Mouse (Mus musculus): ENCODE measurements at regions not wholly inside any gene's neighbourhood (a gene's known extent, or its start where the extent isn't known, plus 50 kb on each side); places are given as distances from the start of the nearest gene placed in this dataset.
"Not testable (repeated sequence)": the region's sequence is repeated elsewhere in the genome, so short reads cannot be mapped to it uniquely, and the experiment has no call there.

DNA sequence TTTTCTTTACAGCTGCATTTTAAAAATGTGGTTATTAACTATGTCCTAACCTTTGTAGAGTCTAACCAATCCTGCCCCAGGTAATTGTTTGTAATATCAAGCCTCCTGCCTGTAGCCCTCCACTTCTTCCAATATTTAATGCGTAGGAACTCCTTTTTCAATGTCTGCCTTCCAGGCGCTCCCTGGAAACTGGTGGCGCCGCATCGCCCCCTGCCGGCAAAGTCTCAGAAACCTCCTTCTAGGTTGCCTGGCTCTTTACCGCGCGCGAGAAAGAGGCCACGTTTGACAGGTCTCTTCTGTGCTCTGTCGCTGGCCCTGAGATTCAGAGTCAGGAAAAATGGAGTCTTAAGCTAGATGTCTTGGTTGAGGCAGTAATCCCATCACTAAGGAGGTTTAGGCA is 542.8 kb downstream of the Zfp704 start:
- no peak overlapping the region for H3K4me2 ChIP-seq (ENCODE audit: low read depth, low read length)
- no peaks in the 10 kb centered on the region for H3K9me3 ChIP-seq (ENCODE audit: low read length)
- no peaks in the 10 kb centered on the region for H3K36me3 ChIP-seq (ENCODE audit: insufficient read depth, low read length)
- H3K4me1 ChIP-seq (ENCODE audit: insufficient read depth, low read length), result no peaks in the 10 kb centered on the region
- H3K27ac ChIP-seq, result no peak overlapping the region
- TF ChIP-seq CTCF (IDR thresholded peaks at IDR 0.05; ENCODE audit: low read depth), result peak; percentile 84
- DNase-seq (ENCODE audit: low spot score), result peak; percentile 81
- ATAC-seq, result peak; percentile 77
- WGBS, result 2% methylated on average over 12 of the region's 12 CpGs
- H3K9ac ChIP-seq (replicated peaks; ENCODE audit: low read length), result no peak overlapping the region
- H3K4me3 ChIP-seq (ENCODE audit: low read length), result no peak overlapping the region
- no peaks in the 10 kb centered on the region for H3K27me3 ChIP-seq (ENCODE audit: insufficient read depth, low read length)

DNA sequence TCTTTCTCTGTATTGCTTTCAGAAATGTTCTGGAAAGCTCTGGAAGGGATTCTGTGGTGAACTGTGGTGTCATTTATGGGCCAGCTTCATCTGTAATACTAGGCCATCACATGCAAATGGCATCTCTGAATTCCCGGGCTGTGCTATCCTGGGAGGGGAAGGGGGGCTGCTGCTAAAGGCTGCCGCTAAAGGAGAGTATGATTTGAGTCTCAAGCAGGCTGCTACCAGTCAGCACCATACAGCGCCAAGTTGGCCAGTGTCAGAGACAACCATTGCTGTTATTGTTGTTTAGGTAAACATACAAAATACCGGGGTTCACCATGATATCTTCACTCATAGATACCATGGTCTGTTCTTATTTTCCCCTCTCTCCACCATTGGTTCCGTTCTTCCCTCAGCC is 543.5 kb downstream of the Zfp704 start:
- Histone ChIP-seq H3K36me3 (ENCODE audit: insufficient read depth, low read length) (no peaks in the 10 kb centered on the region), H3K4me1 (ENCODE audit: insufficient read depth, low read length) (no peaks in the 10 kb centered on the region), H3K4me3 (ENCODE audit: low read length) (no peak overlapping the region), H3K9me3 (ENCODE audit: low read length) (no peaks in the 10 kb centered on the region), H3K27ac (no peak overlapping the region), H3K27me3 (ENCODE audit: insufficient read depth, low read length) (no peaks in the 10 kb centered on the region), H3K9ac (replicated peaks; ENCODE audit: low read length) (no peak overlapping the region), H3K4me2 (ENCODE audit: low read depth, low read length) (no peak overlapping the region)
- WGBS, result 73% methylated on average over 5 of the region's 5 CpGs
- no peak for ATAC-seq
- TF ChIP-seq CTCF (IDR thresholded peaks at IDR 0.05; ENCODE audit: low read depth), result no peak
- DNase-seq (ENCODE audit: low spot score), result no peak

DNA sequence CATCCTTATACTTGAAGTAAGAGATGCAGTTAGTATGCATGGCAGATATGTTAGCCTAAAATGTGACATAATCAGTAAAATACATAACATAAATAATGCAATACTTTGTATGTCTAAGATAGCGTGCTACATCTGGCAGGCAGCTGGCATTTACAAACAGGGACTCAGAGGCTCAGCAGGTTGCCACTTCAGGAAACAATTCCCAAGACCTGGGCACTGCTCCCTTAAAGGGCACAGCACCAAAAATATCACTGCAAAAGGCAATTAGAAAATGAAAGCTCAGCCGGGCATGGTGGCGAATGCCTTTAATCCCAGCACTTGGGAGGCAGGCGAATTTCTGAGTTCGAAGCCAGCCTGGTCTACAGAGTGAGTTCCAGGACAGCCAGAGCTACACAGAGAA is 544.0 kb downstream of the Zfp704 start:
- Histone ChIP-seq H3K9me3 (ENCODE audit: low read length) (no peaks in the 10 kb centered on the region), H3K9ac (replicated peaks; ENCODE audit: low read length) (no peak overlapping the region), H3K4me2 (ENCODE audit: low read depth, low read length) (no peak overlapping the region), H3K36me3 (ENCODE audit: insufficient read depth, low read length) (no peaks in the 10 kb centered on the region), H3K27me3 (ENCODE audit: insufficient read depth, low read length) (no peaks in the 10 kb centered on the region), H3K4me3 (ENCODE audit: low read length) (no peak overlapping the region), H3K4me1 (ENCODE audit: insufficient read depth, low read length) (no peaks in the 10 kb centered on the region), H3K27ac (no peak overlapping the region)
- ATAC-seq, result no peak
- no peak for TF ChIP-seq CTCF (IDR thresholded peaks at IDR 0.05; ENCODE audit: low read depth)
- DNase-seq (ENCODE audit: low spot score), result peak; percentile 15
- WGBS, result 67% methylated on average over 5 of the region's 5 CpGs

GRCm38 (mm10) chr3:9064266-9065031 is 545.4 kb downstream of the Zfp704 start:
- H3K9me3 ChIP-seq (ENCODE audit: low read length), result no peaks in the 10 kb centered on the region
- peak; percentile 68 for TF ChIP-seq CTCF (IDR thresholded peaks at IDR 0.05; ENCODE audit: low read depth)
- H3K36me3 ChIP-seq (ENCODE audit: insufficient read depth, low read length), result no peaks in the 10 kb centered on the region
- H3K4me3 ChIP-seq (ENCODE audit: low read length), result no peak overlapping the region
- H3K27ac ChIP-seq, result no peak overlapping the region
- no peak overlapping the region for H3K9ac ChIP-seq (replicated peaks; ENCODE audit: low read length)
- ATAC-seq, result peak; percentile 45
- no peak overlapping the region for H3K4me2 ChIP-seq (ENCODE audit: low read depth, low read length)
- H3K27me3 ChIP-seq (ENCODE audit: insufficient read depth, low read length), result no peaks in the 10 kb centered on the region
- WGBS, result 40% methylated on average over 15 of the region's 15 CpGs
- peak; percentile 69 for DNase-seq (ENCODE audit: low spot score)
- no peaks in the 10 kb centered on the region for H3K4me1 ChIP-seq (ENCODE audit: insufficient read depth, low read length)

GRCm38 (mm10) chr3:9063662-9064061 is 546.2 kb downstream of the Zfp704 start:
- Histone ChIP-seq H3K27me3 (ENCODE audit: insufficient read depth, low read length) (no peaks in the 10 kb centered on the region), H3K4me3 (ENCODE audit: low read length) (no peak overlapping the region), H3K9me3 (ENCODE audit: low read length) (no peaks in the 10 kb centered on the region), H3K4me2 (ENCODE audit: low read depth, low read length) (no peak overlapping the region), H3K27ac (no peak overlapping the region), H3K4me1 (ENCODE audit: insufficient read depth, low read length) (no peaks in the 10 kb centered on the region), H3K9ac (replicated peaks; ENCODE audit: low read length) (no peak overlapping the region), H3K36me3 (ENCODE audit: insufficient read depth, low read length) (no peaks in the 10 kb centered on the region)
- TF ChIP-seq CTCF (IDR thresholded peaks at IDR 0.05; ENCODE audit: low read depth), result no peak
- DNase-seq (ENCODE audit: low spot score), result no peak
- 81% methylated on average over 5 of the region's 5 CpGs for WGBS
- ATAC-seq, result no peak

DNA sequence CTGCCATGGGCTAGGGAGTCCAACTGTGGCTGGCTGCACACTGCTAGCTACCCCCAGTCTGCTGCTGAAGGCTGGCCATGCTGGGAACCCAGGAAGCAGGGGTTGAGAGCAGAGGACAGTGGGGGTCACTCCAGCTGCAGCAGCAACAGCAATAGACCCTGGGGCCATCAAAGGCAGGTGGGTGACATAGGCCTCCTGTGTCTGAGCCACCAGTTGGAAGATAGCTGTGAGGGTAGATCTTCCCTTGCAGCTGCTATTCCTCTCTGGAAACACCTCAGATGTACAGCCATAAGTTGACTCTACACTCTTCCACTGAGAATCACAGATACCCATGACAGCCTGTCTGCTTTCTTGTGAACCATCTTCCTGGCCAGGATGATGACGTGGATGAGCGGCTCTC is 548.5 kb downstream of the Zfp704 start:
- Histone ChIP-seq H3K4me3 (ENCODE audit: low read length) (no peak overlapping the region), H3K9me3 (ENCODE audit: low read length) (no peaks in the 10 kb centered on the region), H3K4me2 (ENCODE audit: low read depth, low read length) (no peak overlapping the region), H3K27me3 (ENCODE audit: insufficient read depth, low read length) (no peaks in the 10 kb centered on the region), H3K4me1 (ENCODE audit: insufficient read depth, low read length) (no peaks in the 10 kb centered on the region), H3K36me3 (ENCODE audit: insufficient read depth, low read length) (no peaks in the 10 kb centered on the region), H3K27ac (no peak overlapping the region), H3K9ac (replicated peaks; ENCODE audit: low read length) (no peak overlapping the region)
- DNase-seq (ENCODE audit: low spot score), result no peak
- no peak for TF ChIP-seq CTCF (IDR thresholded peaks at IDR 0.05; ENCODE audit: low read depth)
- ATAC-seq, result no peak
- WGBS, result 74% methylated on average over 2 of the region's 2 CpGs

- H3K9me3 ChIP-seq (ENCODE audit: low read length), result not testable (repeated sequence)
- 66% methylated on average over 3 of the region's 3 CpGs for WGBS
Measured at GRCm38 (mm10) chr3:9057703-9058102, 552.2 kb downstream of the Zfp704 start.

More at GRCm38 (mm10) chr3:9057703-9058102, 552.2 kb downstream of the Zfp704 start:
- H3K4me2 ChIP-seq (ENCODE audit: low read depth, low read length); H3K4me1 ChIP-seq (ENCODE audit: insufficient read depth, low read length); DNase-seq (ENCODE audit: low spot score); H3K9ac ChIP-seq (replicated peaks; ENCODE audit: low read length); ATAC-seq; H3K4me3 ChIP-seq (ENCODE audit: low read length); H3K36me3 ChIP-seq (ENCODE audit: insufficient read depth, low read length); H3K27ac ChIP-seq; H3K27me3 ChIP-seq (ENCODE audit: insufficient read depth, low read length): not testable (repeated sequence)

All from hindbrain, postnatal 0 days (tissue).